Mouse (Mus musculus) lung, embryonic 14.5 days (tissue): ENCODE measurements around the gene Fuk. TPM values are rescaled to one million over a fixed set of nuclear protein-coding genes. Genes with fewer than 3 reads are reported as not detected.
A peak's percentile ranks its signal among the peaks of the same experiment; 100 is the strongest.
"Not testable (repeated sequence)": the region's sequence is repeated elsewhere in the genome, so short reads cannot be mapped to it uniquely, and the experiment has no call there.

Source experiments
- ATAC-seq: fragments of 200-750 bp; cut with Nextera tagmentation; 2 replicates; pipeline ENCODE4 v1.8.0; 2017; ENCODE audit warnings: mild to moderate bottlenecking, moderate TSS enrichment, moderate library complexity; ENCODE audit not compliant: insufficient read depth
- DNase-seq: peaks from one replicate; pipeline ENCODE4 v3.0.0-alpha.2; 2015
- H3K27ac ChIP-seq: fragments of 300-500 bp; sonication (generic); 2 replicates; pipeline ENCODE4 v1.5.1; 2014; ENCODE audit warnings: low read depth, mild to moderate bottlenecking, moderate library complexity
- H3K27me3 ChIP-seq: fragments of 300-500 bp; sonication (generic); 2 replicates; pipeline ENCODE4 v1.6.1; 2014; ENCODE audit warnings: low read length, control low read depth; ENCODE audit not compliant: insufficient read depth
- H3K36me3 ChIP-seq: fragments of 300-500 bp; sonication (generic); 2 replicates; pipeline ENCODE4 v1.6.1; 2014; ENCODE audit warnings: control low read depth; ENCODE audit not compliant: insufficient read depth
- H3K4me1 ChIP-seq: fragments of 300-500 bp; sonication (generic); 2 replicates; pipeline ENCODE4 v1.6.1; 2014; ENCODE audit warnings: antibody characterized with exemption, control low read depth; ENCODE audit not compliant: insufficient read depth
- H3K4me2 ChIP-seq: fragments of 300-500 bp; sonication (generic); 2 replicates; pipeline ENCODE4 v1.6.1; 2014; ENCODE audit warnings: mild to moderate bottlenecking
- H3K4me3 ChIP-seq: fragments of 300-500 bp; sonication (generic); 2 replicates; pipeline ENCODE4 v1.5.1; 2014; ENCODE audit warnings: low read depth, low read length
- H3K9ac ChIP-seq: fragments of 300-500 bp; sonication (generic); 2 replicates; pipeline ENCODE4 v1.6.1; 2014
- H3K9me3 ChIP-seq: fragments of 300-500 bp; sonication (generic); 2 replicates; pipeline ENCODE4 v1.6.1; 2016; ENCODE audit warnings: low read depth, low read length, control low read depth
- CTCF ChIP-seq: IDR thresholded peaks from 2 replicates; pipeline ENCODE4 v1.5.1; 2016; ENCODE audit warnings: antibody characterized with exemption, low read depth
- WGBS: fragments of 180-500 bp; shearing (Covaris S2); extraction: QIAGEN DNeasy Blood & Tissue Kit; methylation state at CpG from one replicate; pipeline ENCODE4 v1.1.7; 2014; 5-methylcytosine and 5-hydroxymethylcytosine counted together
- polyA plus RNA-seq: library from polyadenylated mRNA; unstranded; fragments of >200 nt; fragmentation: Nextera tagmentation; extraction: Ambion mirVana; gene quantifications from 2 replicates; pipeline ENCODE4 v1.2.1, GENCODE M21; 2014

Gene Fuk
- polyA plus RNA-seq, 1 experiment from 2014 or later, result 11.5 TPM

DNA sequence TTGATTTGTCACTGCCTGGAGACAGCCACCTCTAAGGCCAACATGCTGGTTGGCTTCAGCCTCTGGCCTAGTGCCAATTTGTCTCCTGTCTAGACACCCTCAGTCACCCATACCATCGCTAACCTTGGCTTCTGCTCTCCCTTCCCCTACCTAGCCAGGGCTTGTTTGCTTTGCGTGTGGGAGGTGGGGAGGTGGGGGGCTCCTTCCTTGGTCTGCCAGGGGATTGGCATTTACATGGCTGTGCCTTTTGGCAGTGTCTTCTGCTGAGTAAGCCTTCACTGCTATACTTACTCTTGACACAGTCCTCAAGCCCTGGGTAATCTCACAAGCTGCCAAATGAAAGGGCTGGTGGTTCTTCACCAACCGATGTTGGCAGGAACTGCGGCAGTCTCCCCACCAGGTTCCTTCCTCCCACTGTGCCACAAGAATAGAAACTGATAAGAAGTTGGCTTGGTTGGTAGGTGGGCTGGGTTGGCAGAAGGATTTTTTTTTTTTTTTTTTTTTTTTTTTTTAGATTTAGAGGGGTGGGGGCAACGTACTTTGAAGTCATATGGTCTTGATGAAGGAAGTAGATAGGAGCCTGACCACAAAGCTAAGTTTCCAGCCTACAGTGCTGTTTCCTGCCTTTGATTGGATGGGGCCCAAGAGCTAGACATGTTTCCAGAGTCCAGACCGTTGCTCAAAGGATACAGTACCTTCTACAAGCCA is 36.7 kb upstream of the Fuk start:
- peak; percentile 54; the same call in 1 of the 2 replicates for ATAC-seq
- Histone ChIP-seq H3K27ac (peak overlapping the region; percentile 6; the same call in 1 of the 2 replicates), H3K4me1 (no peaks in the 10 kb centered on the region), H3K4me2 (no peak overlapping the region), H3K9ac (no peak overlapping the region), H3K4me3 (no peak overlapping the region), H3K9me3 (no peaks in the 10 kb centered on the region), H3K27me3 (no peaks in the 10 kb centered on the region), H3K36me3 (no peaks in the 10 kb centered on the region)
- 55% methylated on average over 6 of the region's 6 CpGs for WGBS
- DNase-seq, result peak; percentile 24
- no peak for TF ChIP-seq CTCF

DNA sequence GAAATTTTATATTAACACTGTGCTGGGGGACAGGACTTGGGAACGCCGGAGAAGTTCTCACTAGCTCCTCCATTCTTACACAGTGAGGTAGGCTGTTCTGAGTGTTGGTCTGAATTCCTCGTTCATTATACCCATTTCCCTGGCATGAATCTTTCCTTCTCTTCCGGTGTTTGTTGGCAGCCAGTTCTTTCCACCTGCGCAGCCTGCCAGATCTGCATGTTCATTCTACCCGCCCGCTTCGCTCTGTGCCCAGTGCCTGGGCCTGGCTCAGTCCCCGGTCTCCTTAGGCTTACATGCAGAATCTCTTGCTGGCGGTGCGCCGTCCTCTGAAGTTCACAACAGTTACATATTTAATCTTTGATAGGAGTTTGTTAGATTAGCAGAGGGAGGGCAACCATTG is 33.9 kb upstream of the Fuk start:
- 86% methylated on average over 12 of the region's 12 CpGs for WGBS
- Histone ChIP-seq H3K4me3 (no peak overlapping the region), H3K4me1 (no peaks in the 10 kb centered on the region), H3K9me3 (no peaks in the 10 kb centered on the region), H3K27ac (no peak overlapping the region), H3K36me3 (no peaks in the 10 kb centered on the region), H3K4me2 (no peak overlapping the region), H3K9ac (no peak overlapping the region), H3K27me3 (no peaks in the 10 kb centered on the region)
- TF ChIP-seq CTCF, result no peak
- ATAC-seq, result no peak
- DNase-seq, result no peak

DNA sequence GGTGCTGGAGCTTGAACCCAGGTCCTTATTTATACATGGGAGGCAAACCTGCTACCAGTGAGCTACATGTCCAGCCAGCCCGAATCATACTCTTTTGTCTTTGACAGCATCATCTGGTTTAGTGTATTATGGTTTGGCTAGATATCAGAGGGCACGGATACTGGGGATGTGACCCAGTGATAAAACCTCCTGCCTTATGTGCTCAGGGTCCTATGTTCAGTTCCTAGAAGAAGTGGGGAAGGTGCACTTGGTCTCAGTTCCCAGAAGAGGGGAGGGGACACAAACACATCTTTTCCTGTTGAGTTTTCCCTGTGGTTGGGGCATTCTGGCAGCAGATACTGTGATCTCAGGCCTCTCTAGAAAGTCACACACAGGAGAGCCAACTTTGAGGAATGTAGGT is 31.0 kb upstream of the Fuk start:
- Histone ChIP-seq H3K9me3 (no peaks in the 10 kb centered on the region), H3K27me3 (no peaks in the 10 kb centered on the region), H3K4me1 (no peaks in the 10 kb centered on the region), H3K9ac (no peak overlapping the region), H3K36me3 (no peaks in the 10 kb centered on the region), H3K27ac (no peak overlapping the region), H3K4me2 (no peak overlapping the region), H3K4me3 (no peak overlapping the region)
- WGBS, result 80% methylated on average over 2 of the region's 2 CpGs
- no peak for TF ChIP-seq CTCF
- DNase-seq, result no peak
- no peak for ATAC-seq

DNA sequence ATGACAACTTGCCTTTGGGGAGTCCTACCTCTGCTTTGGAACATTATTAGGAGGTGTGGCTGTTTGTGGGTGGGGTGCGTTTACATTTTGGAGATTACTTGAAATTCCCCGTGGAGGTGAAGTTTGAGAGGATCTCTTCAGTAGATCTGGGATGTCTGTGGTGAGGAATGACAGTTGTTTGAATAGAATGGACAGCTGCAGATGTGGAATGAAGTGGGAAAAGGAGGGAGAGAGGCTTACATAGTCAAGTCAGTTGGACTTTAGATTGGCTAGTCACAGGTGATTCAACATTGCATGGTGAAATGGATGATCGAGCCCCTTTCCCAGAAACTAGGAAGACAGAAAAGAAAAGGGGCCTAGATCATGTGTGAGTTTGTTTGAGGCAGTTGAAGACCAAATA is 30.2 kb upstream of the Fuk start:
- WGBS, result 58% methylated on average over 3 of the region's 3 CpGs
- H3K36me3 ChIP-seq, result no peaks in the 10 kb centered on the region
- no peaks in the 10 kb centered on the region for H3K4me1 ChIP-seq
- no peak overlapping the region for H3K9ac ChIP-seq
- no peak for DNase-seq
- H3K9me3 ChIP-seq, result no peaks in the 10 kb centered on the region
- H3K27ac ChIP-seq, result no peak overlapping the region
- no peak overlapping the region for H3K4me3 ChIP-seq
- H3K4me2 ChIP-seq, result no peak overlapping the region
- TF ChIP-seq CTCF, result no peak
- no peaks in the 10 kb centered on the region for H3K27me3 ChIP-seq
- no peak for ATAC-seq

DNA sequence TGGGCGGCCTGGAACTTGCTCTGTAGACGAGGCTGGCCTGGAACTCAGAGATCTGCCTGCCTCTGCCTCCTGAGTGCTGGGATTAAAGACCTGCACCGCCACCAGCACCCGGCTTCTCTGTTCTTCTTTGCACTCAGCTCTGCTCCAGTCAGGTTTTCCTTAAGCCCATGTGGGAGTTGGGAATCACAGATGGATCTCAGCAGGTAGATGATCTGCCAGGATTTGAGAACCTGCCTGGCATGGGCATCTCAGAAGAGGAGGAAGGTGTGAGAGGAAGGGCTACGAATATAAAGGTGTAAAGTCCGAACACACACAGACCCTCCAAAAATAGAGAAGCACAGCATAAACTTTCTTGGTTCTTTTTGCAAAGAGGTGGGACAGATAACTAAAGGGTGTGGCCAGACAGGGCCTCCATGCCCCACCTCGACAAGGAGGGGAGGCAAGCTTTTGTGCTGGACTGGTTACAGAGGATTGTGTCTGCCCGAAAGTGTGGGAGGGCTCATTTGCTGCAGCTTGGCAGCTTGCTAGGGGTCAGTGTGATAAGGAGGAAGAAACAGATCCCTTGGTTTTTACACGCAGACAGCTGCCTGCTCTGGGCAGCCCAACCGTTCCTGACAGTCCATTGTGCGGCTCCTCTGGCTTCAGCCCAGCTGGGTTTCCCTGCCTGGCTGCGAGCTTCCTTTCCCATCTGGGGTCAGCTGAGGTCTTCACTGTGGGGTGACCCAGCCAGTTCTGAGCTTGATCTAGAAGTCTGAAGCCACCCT is 29.1 kb upstream of the Fuk start:
- Histone ChIP-seq H3K4me1 (no peaks in the 10 kb centered on the region), H3K4me2 (no peak overlapping the region), H3K9ac (no peak overlapping the region; the same call in 1 of the 2 replicates), H3K4me3 (no peak overlapping the region), H3K9me3 (no peaks in the 10 kb centered on the region), H3K36me3 (no peaks in the 10 kb centered on the region), H3K27ac (no peak overlapping the region), H3K27me3 (no peaks in the 10 kb centered on the region)
- DNase-seq (peak; percentile 73), ATAC-seq (peak; percentile 69; the same call in 1 of the 2 replicates)
- WGBS, result 49% methylated on average over 12 of the region's 12 CpGs
- TF ChIP-seq CTCF, result no peak

DNA sequence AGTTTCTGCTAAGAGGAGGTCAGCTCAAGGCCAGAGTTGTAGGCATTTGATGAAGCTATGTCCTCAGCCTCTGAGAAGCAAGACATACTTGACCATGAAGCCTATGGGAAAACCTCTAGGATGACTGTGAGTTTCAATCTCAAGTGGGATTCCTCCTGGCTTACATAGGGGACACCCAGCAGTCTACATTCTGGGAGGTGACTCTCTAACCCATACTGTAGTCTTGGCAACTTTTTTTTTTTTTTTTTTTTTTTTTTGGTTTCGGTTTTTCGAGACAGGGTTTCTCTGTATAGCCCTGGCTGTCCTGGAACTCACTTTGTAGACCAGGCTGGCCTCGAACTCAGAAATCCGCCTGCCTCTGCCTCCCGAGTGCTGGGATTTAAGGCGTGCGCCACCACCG is 27.4 kb upstream of the Fuk start:
- not testable (repeated sequence) for H3K9me3 ChIP-seq, H3K4me2 ChIP-seq, H3K27ac ChIP-seq, ATAC-seq, DNase-seq, H3K9ac ChIP-seq, H3K4me3 ChIP-seq, H3K27me3 ChIP-seq, H3K36me3 ChIP-seq, H3K4me1 ChIP-seq
- WGBS, result 94% methylated on average over 8 of the region's 8 CpGs

DNA sequence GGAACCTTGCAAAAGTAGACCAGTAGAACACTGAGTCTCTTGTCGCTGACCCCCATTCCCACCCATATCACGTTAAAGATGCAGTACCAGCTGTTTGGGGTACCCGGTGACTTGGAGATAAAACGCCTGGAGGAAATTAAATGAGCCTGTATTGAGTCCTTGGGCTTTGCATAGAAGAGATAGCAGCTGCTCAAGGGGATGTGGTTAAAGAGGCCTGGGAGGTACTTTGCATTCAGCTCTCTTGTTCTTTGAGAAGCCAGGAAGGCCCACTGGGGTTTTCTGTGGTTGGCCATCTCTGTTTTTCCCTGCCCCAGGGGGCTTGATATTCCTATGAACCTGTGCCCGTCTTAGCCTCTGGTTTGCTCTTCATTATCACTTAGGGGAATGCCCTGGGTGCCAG is 26.8 kb upstream of the Fuk start:
- H3K9ac ChIP-seq, result no peak overlapping the region
- DNase-seq (no peak), ATAC-seq (no peak)
- H3K36me3 ChIP-seq, result no peaks in the 10 kb centered on the region
- TF ChIP-seq CTCF, result no peak
- H3K4me1 ChIP-seq, result no peaks in the 10 kb centered on the region
- no peak overlapping the region for H3K27ac ChIP-seq
- no peak overlapping the region for H3K4me3 ChIP-seq
- no peaks in the 10 kb centered on the region for H3K9me3 ChIP-seq
- H3K4me2 ChIP-seq, result no peak overlapping the region
- no peaks in the 10 kb centered on the region for H3K27me3 ChIP-seq
- 67% methylated on average over 5 of the region's 5 CpGs for WGBS
